Mouse (Mus musculus): ENCODE data around the gene Aipl1.

- TF ChIP-seq CTCF (conservative IDR thresholded peaks at IDR 0.05; ENCODE audit: insufficient read depth, insufficient read length, low read depth, low read length) = no peak
- TF ChIP-seq POLR2A (IDR thresholded peaks at IDR 0.05; ENCODE audit: low read depth, low read length) = no peak
These were observed 5.2 kb downstream of the Aipl1 start for GRCm38 (mm10) chr11:72032091-72032490.
